Mouse (Mus musculus): Measurements from ENCODE around the gene Tbc1d23.

DNA sequence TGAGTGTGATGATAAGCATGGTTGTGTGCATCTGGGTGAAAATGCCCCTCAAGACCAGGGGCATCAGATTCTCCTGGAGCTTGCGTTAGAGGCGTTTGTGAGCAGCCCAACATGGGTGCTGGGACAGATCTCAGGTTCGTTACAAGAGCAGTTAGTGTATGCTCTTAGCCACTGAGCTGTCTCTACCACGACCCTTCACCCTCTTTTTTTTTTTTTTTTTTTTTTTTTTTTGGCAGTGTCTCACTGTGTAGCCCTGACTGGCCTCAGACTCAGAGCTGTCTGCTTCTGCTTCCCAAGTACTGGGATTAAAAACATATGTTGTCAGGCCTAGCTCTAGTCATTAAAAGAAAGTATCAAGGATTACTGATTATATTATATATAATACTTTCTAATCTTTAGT, 105.0 kb downstream of the Tbc1d23 start:
- TF ChIP-seq CTCF (IDR thresholded peaks at IDR 0.05; ENCODE audit: borderline replicate concordance, extremely low read depth, insufficient read depth, insufficient read length) (no peak), POLR2A (IDR thresholded peaks at IDR 0.05; ENCODE audit: borderline replicate concordance, extremely low read depth, insufficient read depth, insufficient read length, poor library complexity, severe bottlenecking) (no peak)

Measured in brain, embryonic 14.5 days (tissue).